Mouse (Mus musculus) right cerebral cortex, adult 2 months (tissue): ENCODE measurements around the gene Tcf3.

Experiments used
- DNase-seq, 2 experiments: peaks; one replicate each; pipeline ENCODE4 v3.0.0; 2021 to 2022; ENCODE audit warnings: low spot score in 2 of 2

Gene Tcf3

GRCm38 (mm10) chr10:80406684-80407501 lies 26.6 kb downstream of the Tcf3 start, which contains the start of gene Uqcr11:
TSS of gene Uqcr11 (minus strand) at chr10:80406830.
- DNase-seq: peak; percentile 92 to 93

GRCm38 (mm10) chr10:80405481-80406173 lies 27.8 kb downstream of the Tcf3 start:
- DNase-seq: no peak

- DNase-seq: no peak
These were observed 30.3 kb downstream of the Tcf3 start for GRCm38 (mm10) chr10:80403044-80403692.

GRCm38 (mm10) chr10:80400704-80401161 lies 32.7 kb downstream of the Tcf3 start:
- no peak for DNase-seq

- DNase-seq: no peak
These were observed 33.3 kb downstream of the Tcf3 start for GRCm38 (mm10) chr10:80399973-80400703.

GRCm38 (mm10) chr10:80399191-80399972 lies 34.1 kb downstream of the Tcf3 start, which contains the start of gene Mbd3:
TSS of gene Mbd3 (minus strand) at chr10:80399550.
- peak; percentile 98 to 100 for DNase-seq

GRCm38 (mm10) chr10:80398719-80399190 lies 34.7 kb downstream of the Tcf3 start:
- DNase-seq: peak; percentile 96 to 97

- no peak for DNase-seq
These were observed 35.3 kb downstream of the Tcf3 start for GRCm38 (mm10) chr10:80398174-80398535.

- no peak for DNase-seq
These were observed 35.8 kb downstream of the Tcf3 start for GRCm38 (mm10) chr10:80397524-80398173.

GRCm38 (mm10) chr10:80396822-80397523 lies 36.5 kb downstream of the Tcf3 start:
- DNase-seq: no peak

- DNase-seq: no peak
These were observed 38.3 kb downstream of the Tcf3 start for GRCm38 (mm10) chr10:80395025-80395627.

GRCm38 (mm10) chr10:80392687-80393086 lies 40.8 kb downstream of the Tcf3 start:
- DNase-seq: no peak

GRCm38 (mm10) chr10:80390697-80391096 lies 42.8 kb downstream of the Tcf3 start:
- no peak for DNase-seq

GRCm38 (mm10) chr10:80389185-80389708 lies 44.2 kb downstream of the Tcf3 start:
- DNase-seq: no peak

- DNase-seq: no peak
These were observed 44.7 kb downstream of the Tcf3 start for GRCm38 (mm10) chr10:80388731-80389130.

GRCm38 (mm10) chr10:80387522-80387959 lies 45.9 kb downstream of the Tcf3 start, which contains the start of gene Mex3d:
TSS of gene Mex3d (minus strand) at chr10:80387659.
- DNase-seq: peak; percentile 81 to 84

- DNase-seq: no peak
These were observed 46.5 kb downstream of the Tcf3 start for GRCm38 (mm10) chr10:80386735-80387471.
